Mouse (Mus musculus): ENCODE results near the gene Hoxb4.

GRCm38 (mm10) chr11:96366092-96367041 is 48.3 kb downstream of the Hoxb4 start:
- TF ChIP-seq CTCF (IDR thresholded peaks at IDR 0.05; ENCODE audit: insufficient read depth, low read depth, low read length) (no peak), POLR2A (IDR thresholded peaks at IDR 0.05; ENCODE audit: insufficient read depth, low read depth, low read length) (no peak)

Measured in olfactory bulb, adult 2 months (tissue).